Mouse (Mus musculus) midbrain, embryonic 11.5 days (tissue): ENCODE measurements around the gene Cks1b. TPM values are rescaled to one million over a fixed set of nuclear protein-coding genes. Genes with fewer than 3 reads are reported as not detected.

Experiments used
- ATAC-seq: fragments of 200-750 bp; cut with Nextera tagmentation; 2 replicates; pipeline ENCODE4 v1.8.0; 2017; ENCODE audit warnings: moderate TSS enrichment, moderate library complexity; ENCODE audit not compliant: low FRiP score
- DNase-seq: peaks from one replicate; pipeline ENCODE4 v3.0.0; 2015; ENCODE audit warnings: low spot score; ENCODE audit errors: missing footprints
- H3K27ac ChIP-seq: fragments of 300-500 bp; sonication (generic); 2 replicates; pipeline ENCODE4 v1.5.1; 2014; ENCODE audit warnings: low read depth, low read length
- H3K27me3 ChIP-seq: fragments of 300-500 bp; sonication (generic); 2 replicates; pipeline ENCODE4 v1.6.1; 2014; ENCODE audit warnings: mild to moderate bottlenecking, low read length, moderate library complexity, mixed read lengths; ENCODE audit not compliant: control insufficient read depth, insufficient read depth
- H3K36me3 ChIP-seq: fragments of 300-500 bp; sonication (generic); 2 replicates; pipeline ENCODE4 v1.6.1; 2014; ENCODE audit warnings: mild to moderate bottlenecking, low read length, moderate library complexity, mixed read lengths; ENCODE audit not compliant: control insufficient read depth, insufficient read depth
- H3K4me1 ChIP-seq: fragments of 300-500 bp; sonication (generic); 2 replicates; pipeline ENCODE4 v1.6.1; 2014; ENCODE audit warnings: low read length; ENCODE audit not compliant: control insufficient read depth, insufficient read depth
- H3K4me2 ChIP-seq: fragments of 300-500 bp; sonication (generic); 2 replicates; pipeline ENCODE4 v1.6.1; 2014; ENCODE audit warnings: mild to moderate bottlenecking, moderate library complexity
- H3K4me3 ChIP-seq: fragments of 300-500 bp; sonication (generic); 2 replicates; pipeline ENCODE4 v1.5.1; 2014; ENCODE audit warnings: low read depth, low read length
- H3K9ac ChIP-seq: fragments of 300-500 bp; sonication (generic); 2 replicates; pipeline ENCODE4 v1.6.1; 2014; ENCODE audit warnings: low read length
- H3K9me3 ChIP-seq: fragments of 300-500 bp; sonication (generic); 2 replicates; pipeline ENCODE4 v1.6.1; 2016; ENCODE audit warnings: low read length; ENCODE audit not compliant: control insufficient read depth
- WGBS: fragments of 180-500 bp; shearing (Covaris S2); extraction: QIAGEN DNeasy Blood & Tissue Kit; methylation state at CpG from one replicate; pipeline ENCODE4 v1.1.7; 2014; 5-methylcytosine and 5-hydroxymethylcytosine counted together
- polyA plus RNA-seq: library from polyadenylated mRNA; unstranded; fragments of >200 nt; fragmentation: Nextera tagmentation; extraction: Ambion mirVana; gene quantifications from 2 replicates; pipeline ENCODE4 v1.2.1, GENCODE M21; 2014

Gene Cks1b
- polyA plus RNA-seq, 1 experiment from 2014 or later = 441 TPM

DNA sequence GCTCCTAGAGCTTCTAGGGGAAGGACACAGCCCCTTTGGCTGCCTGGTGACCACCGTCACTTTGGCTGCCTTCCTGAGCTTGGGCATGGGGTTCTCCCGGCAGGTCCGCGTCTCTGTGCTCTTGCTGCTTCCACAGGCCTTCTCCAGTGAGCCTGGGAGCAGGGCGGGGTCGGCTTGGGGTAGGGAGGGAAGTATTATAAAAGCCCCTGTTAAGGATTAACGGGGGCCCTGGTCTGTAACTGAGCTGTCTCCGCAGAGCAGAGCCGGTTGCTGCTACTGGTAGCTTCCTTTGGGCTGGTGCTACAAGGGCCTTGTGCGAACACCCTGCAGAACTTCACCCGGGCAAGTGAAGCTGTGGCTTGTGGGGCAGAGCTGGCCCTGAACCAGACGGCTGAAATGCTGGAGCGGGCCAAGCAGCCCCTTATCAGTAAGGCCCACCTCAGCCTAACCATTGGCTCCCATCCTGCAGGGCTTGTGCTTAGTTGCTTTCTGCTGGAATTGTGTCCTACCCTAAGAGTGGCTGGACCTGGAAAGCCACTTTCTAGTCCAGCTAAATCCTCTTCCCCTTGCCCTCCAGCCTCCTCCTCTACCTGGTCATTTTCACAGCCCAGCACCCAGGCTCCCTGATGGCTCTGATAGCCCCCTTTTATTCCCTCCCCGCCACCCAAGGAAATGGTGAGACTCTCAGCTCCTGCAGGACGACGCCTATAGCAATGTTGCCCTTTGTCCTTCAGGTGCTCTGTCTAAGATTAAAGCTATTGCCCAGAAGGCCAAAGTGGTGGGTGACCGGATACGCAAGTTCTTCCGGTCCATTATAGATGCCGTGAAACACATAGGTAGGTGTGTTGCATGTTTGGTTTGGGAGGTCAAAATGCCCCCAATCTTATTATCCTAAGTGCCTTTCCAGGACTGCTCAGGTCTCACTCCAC is 52.4 kb downstream of the Cks1b start:
- DNase-seq (no peak), ATAC-seq (no peak)
- Histone ChIP-seq H3K27ac (no peak overlapping the region), H3K9ac (no peak overlapping the region), H3K4me3 (no peak overlapping the region), H3K36me3 (no peaks in the 10 kb centered on the region), H3K4me2 (no peak overlapping the region), H3K9me3 (no peaks in the 10 kb centered on the region), H3K27me3 (no peaks in the 10 kb centered on the region), H3K4me1 (no peaks in the 10 kb centered on the region)
- 73% methylated on average over 20 of the region's 20 CpGs for WGBS

Other genes starting within 250 kb of the Cks1b start
- 74.4 and 77.2 TPM in 2 replicates for gene Scamp3, start 240.9 kb downstream of the Cks1b start, polyA plus RNA-seq
- gene Fam189b, start 235.2 kb downstream of the Cks1b start, polyA plus RNA-seq = 16.5 and 20.2 TPM in 2 replicates
- 41.4 and 45.9 TPM in 2 replicates for gene Gba, start 215.5 kb downstream of the Cks1b start, polyA plus RNA-seq
- gene Thbs3, start 203.2 kb downstream of the Cks1b start, polyA plus RNA-seq = 50.7 and 55.8 TPM in 2 replicates
- gene Mtx1, start 191.3 kb downstream of the Cks1b start, polyA plus RNA-seq = 174 and 179 TPM in 2 replicates
- 2.7 and 4.4 TPM in 2 replicates for gene Muc1, start 189.3 kb downstream of the Cks1b start, polyA plus RNA-seq
- gene Krtcap2, start 172.4 kb downstream of the Cks1b start, polyA plus RNA-seq = 261 and 270 TPM in 2 replicates
- gene Trim46, start 172.1 kb downstream of the Cks1b start, polyA plus RNA-seq = 7.1 and 8.5 TPM in 2 replicates
- 83.0 and 87.2 TPM in 2 replicates for gene Dpm3, start 159.0 kb downstream of the Cks1b start, polyA plus RNA-seq
- 33.0 and 34.7 TPM in 2 replicates for gene Slc50a1, start 147.8 kb downstream of the Cks1b start, polyA plus RNA-seq
- 12.2 and 12.5 TPM in 2 replicates for gene Efna1, start 137.2 kb downstream of the Cks1b start, polyA plus RNA-seq
- 4.6 and 6.4 TPM in 2 replicates for gene Efna3, start 95.4 kb downstream of the Cks1b start, polyA plus RNA-seq
- gene Efna4, start 80.4 kb downstream of the Cks1b start, polyA plus RNA-seq = 15.3 and 17.5 TPM in 2 replicates
- gene Adam15, start 68.4 kb downstream of the Cks1b start, polyA plus RNA-seq = 17.0 and 18.7 TPM in 2 replicates
- 0.33 TPM in 1 of 2 replicates, not detected in the other for gene Dcst2, start 56.4 kb downstream of the Cks1b start, polyA plus RNA-seq
- gene Dcst1, start 53.1 kb downstream of the Cks1b start, polyA plus RNA-seq = 0.23 and 0.40 TPM in 2 replicates
- 0.27 and 0.32 TPM in 2 replicates for gene Zbtb7b, start 23.6 kb downstream of the Cks1b start, polyA plus RNA-seq
- 0.52 TPM in 1 of 2 replicates, not detected in the other for gene Lenep, start 15.6 kb downstream of the Cks1b start, polyA plus RNA-seq
- 25.0 and 25.4 TPM in 2 replicates for gene Flad1, start 6.5 kb downstream of the Cks1b start, polyA plus RNA-seq
- gene Shc1, start 60 bp upstream of the Cks1b start, polyA plus RNA-seq = 23.4 and 26.2 TPM in 2 replicates
- 47.2 and 52.5 TPM in 2 replicates for gene Pygo2, start 11.8 kb upstream of the Cks1b start, polyA plus RNA-seq
- 7.5 and 8.3 TPM in 2 replicates for gene Pbxip1, start 18.3 kb upstream of the Cks1b start, polyA plus RNA-seq
- gene Pmvk, start 36.2 kb upstream of the Cks1b start, polyA plus RNA-seq = 67.1 and 69.7 TPM in 2 replicates
- 1.3 and 1.4 TPM in 2 replicates for gene Kcnn3, start 101.8 kb upstream of the Cks1b start, polyA plus RNA-seq